In the genomic region with DNA sequence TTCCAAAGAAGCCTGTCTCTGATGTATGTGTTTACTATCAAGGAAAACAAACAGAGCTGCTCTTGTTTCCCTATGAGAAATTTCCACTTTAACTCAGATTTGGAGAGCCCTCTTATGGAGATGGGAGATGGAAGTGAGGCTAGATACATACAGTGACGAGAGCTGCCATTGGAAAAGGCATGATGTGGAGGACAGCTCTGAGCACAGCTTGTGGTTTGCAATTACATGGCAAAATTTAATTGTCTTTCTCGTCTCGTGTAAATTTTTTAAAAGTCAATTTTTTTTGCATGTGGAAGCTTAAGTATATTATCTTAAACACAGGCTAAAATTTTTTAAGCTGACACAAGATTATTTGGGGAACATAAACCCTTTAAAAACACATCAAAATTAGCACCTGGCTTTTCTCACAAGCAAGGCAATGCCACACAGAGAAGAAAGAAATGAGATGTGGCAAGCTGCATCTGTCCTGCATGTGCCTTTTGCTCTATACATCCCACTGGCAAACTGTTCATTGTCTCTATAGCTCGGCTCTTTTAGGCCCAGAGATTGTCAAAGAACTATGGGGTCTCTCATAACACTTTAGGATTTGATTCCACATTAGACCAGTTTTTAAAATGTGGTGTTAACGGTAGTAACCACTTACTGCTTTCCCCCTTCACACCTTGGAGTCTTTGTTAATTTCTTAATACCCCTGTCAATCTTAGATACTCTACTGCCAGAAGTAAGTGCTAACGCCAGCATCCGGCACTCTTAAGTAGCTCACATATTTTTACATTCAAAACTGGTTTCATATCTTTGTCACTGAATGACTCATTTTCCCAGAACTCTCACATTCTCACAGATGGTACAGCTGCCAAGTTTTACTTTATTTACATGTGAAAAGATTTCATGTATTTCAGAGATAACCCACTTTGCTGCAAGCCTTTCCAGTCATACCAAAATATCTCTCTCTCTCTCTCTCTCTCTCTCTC, we compare ENCODE assay signal across 15 mouse cellular contexts. TPM values are rescaled to one million over a fixed set of nuclear protein-coding genes. Genes with fewer than 3 reads are reported as not detected.
DNase-seq lines count a peak whose midpoint lies in the region.
"Had no signal": no experiment of that assay in that cellular context is flagged by ENCODE, and none has a peak within 500 bp of the region (broad histone marks: within the 10 kb centered on the region; RNA-seq: fewer than 3 reads in every experiment).

No protein-coding gene starts in this region.

- peak; percentile 27 to 82 for DNase-seq in frontal cortex, adult 2 months (ENCODE audit: extremely low spot score in 1 of 2, low spot score in 1 of 2)
- DNase-seq in frontal cortex, postnatal 10 days (ENCODE audit: low spot score in 2 of 2), result no peak
- peak; percentile 39 for DNase-seq in right cerebral cortex, adult 18-20 months
- DNase-seq in right cerebral cortex, postnatal 4 days, result no peak
- DNase-seq in adipocyte (ENCODE audit: low spot score), result peak; percentile 38
- peak; percentile 47 for DNase-seq in naive thymus-derived CD4-positive, alpha-beta T cell, adult 2 months (ENCODE audit: low read depth)
- no peak for DNase-seq in cerebellum, postnatal 14 days
- DNase-seq in heart, adult 9 months (ENCODE audit: low spot score in 2 of 2), result no peak
- DNase-seq: kidney, adult 9 months; thymus, adult 18-20 months had no signal

RNA-seq across cellular contexts. Expression of a gene that starts 16.2 kb away (rescaled TPM):
- not detected in 2 replicates for polyA plus RNA-seq in frontal cortex, adult 2 months (2012; rRNA removed)
- polyA plus RNA-seq: heart, embryonic 13.5 days; hindbrain, embryonic 13.5 days; liver, embryonic 16.5 days; midbrain, embryonic 12.5 days; neural tube, embryonic 15.5 days had no signal

Comparison
In these comparisons a context has a peak if more than half of its experiments do, and no peak if none do; other contexts are left out.
1. DNase-seq: peak in frontal cortex, adult 2 months (2 of 2), right cerebral cortex, adult 18-20 months (single experiment), adipocyte (single experiment) and naive thymus-derived CD4-positive, alpha-beta T cell, adult 2 months (single experiment); none in frontal cortex, postnatal 10 days (0 of 2), right cerebral cortex, postnatal 4 days (single experiment), cerebellum, postnatal 14 days (0 of 2) and heart, adult 9 months (0 of 2).